Mouse (Mus musculus): ENCODE results near the gene Tcea2.

GRCm38 (mm10) chr2:181722213-181722612, 42.1 kb downstream of the Tcea2 start:
- peak; percentile 61 for TF ChIP-seq CTCF (IDR thresholded peaks at IDR 0.05; ENCODE audit: low read depth)
- TF ChIP-seq EP300 (IDR thresholded peaks at IDR 0.05; ENCODE audit: low read depth), result no peak
